Mouse (Mus musculus) thymus, adult 2 months (tissue): ENCODE results near the gene Abr.

Experiments
- CTCF ChIP-seq: fragments of 200-500 bp; IDR thresholded peaks from 2 replicates; pipeline ENCODE4 v1.5.1; 2012; ENCODE audit warnings: mild to moderate bottlenecking, control low read depth, low read length, moderate library complexity, borderline replicate concordance; ENCODE audit not compliant: control insufficient read depth, poor library complexity, insufficient read depth; ENCODE audit errors: extremely low read depth
- POLR2A ChIP-seq: fragments of 200-500 bp; IDR thresholded peaks from 2 replicates; pipeline ENCODE4 v1.6.1; 2012; ENCODE audit warnings: mild to moderate bottlenecking, low read length, control low read depth, moderate library complexity; ENCODE audit not compliant: control insufficient read depth, poor library complexity, insufficient read depth; ENCODE audit errors: extremely low read depth

DNA sequence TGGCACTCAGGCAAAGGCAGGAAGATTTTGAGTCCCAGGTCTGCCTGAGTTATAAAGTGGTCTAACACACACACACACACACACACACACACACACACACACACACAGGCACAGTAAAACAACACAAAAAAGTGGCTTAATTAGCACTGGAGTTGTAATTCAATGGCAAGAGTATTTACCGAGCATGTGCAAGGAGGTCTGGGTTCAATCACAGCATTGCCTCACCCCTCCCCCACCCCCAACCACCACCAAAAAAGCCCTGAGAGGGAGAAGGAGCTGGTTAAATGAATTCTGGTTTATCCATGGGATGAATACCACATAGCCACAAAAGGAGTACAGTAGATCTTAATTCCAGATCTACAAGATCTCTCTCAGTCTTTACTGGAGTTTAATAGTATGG, 122.1 kb downstream of the Abr start:
- TF ChIP-seq POLR2A (no peak), CTCF (no peak)
